Mouse (Mus musculus) left cerebral cortex, postnatal 14 days (tissue): ENCODE data around the gene Irgq. TPM values are rescaled to one million over a fixed set of nuclear protein-coding genes. Genes with fewer than 3 reads are reported as not detected.

Source experiments
- DNase-seq, 2 experiments: peaks; one replicate each; pipeline ENCODE4 v3.0.0; 2021 to 2022; ENCODE audit warnings: low spot score in 2 of 2, mixed read lengths in 1 of 2
- intact Hi-C: fragments of 180-260 bp; cut with DNase I; formaldehyde crosslinking; loops from one replicate; pipeline ENCODE4 v1.15.1; 2025
- total RNA-seq, 2 experiments: library from RNA; stranded (reverse); gene quantifications; 2 replicates each; pipeline ENCODE4 v1.2.3; 2021

Irgq gene
- total RNA-seq, 2 experiments from 2014 or later, result 97.0 to 97.6 TPM

- no peak for DNase-seq
- intact Hi-C loops, result no loop called here
These were observed 43.8 kb downstream of the Irgq start for GRCm38 (mm10) chr7:24574224-24574796.

- intact Hi-C loops, result no loop called here
- DNase-seq, result no peak
These were observed 47.3 kb downstream of the Irgq start for GRCm38 (mm10) chr7:24577811-24578210.

- intact Hi-C loops, result no loop called here
- DNase-seq, result no peak
These were observed 54.4 kb downstream of the Irgq start for GRCm38 (mm10) chr7:24584876-24585275.

GRCm38 (mm10) chr7:24585995-24586394 is 55.5 kb downstream of the Irgq start:
- no peak for DNase-seq
- intact Hi-C loops, result no loop called here

- intact Hi-C loops, result no loop called here
- DNase-seq, result no peak
These were observed 56.3 kb downstream of the Irgq start for GRCm38 (mm10) chr7:24586828-24587227.

- intact Hi-C loops, result no loop called here
- DNase-seq, result peak; percentile 84
These were observed 57.0 kb downstream of the Irgq start, which contains the start of the genes Ethe1 and Zfp575 for GRCm38 (mm10) chr7:24587330-24588105. Ethe1 (plus strand) TSS chr7:24587543. Zfp575 (minus strand) TSS chr7:24587641.

Other genes with a start within 250 kb of the Irgq start
- gene Zfp61, start 229.5 kb upstream of the Irgq start, total RNA-seq, result 10 to 100 TPM; 17.8 to 22.0 TPM
- 10 to 100 TPM; 16.1 to 16.3 TPM for gene Zfp94, start 214.0 kb upstream of the Irgq start, total RNA-seq
- not detected for gene Tescl, start 196.8 kb upstream of the Irgq start, total RNA-seq
- gene Lypd5, start 181.5 kb upstream of the Irgq start, total RNA-seq, result not detected
- gene Kcnn4, start 160.4 kb upstream of the Irgq start, total RNA-seq, result under 1 TPM; 0.32 to 0.40 TPM
- 10 to 100 TPM; 35.5 to 39.7 TPM for gene Smg9, start 131.1 kb upstream of the Irgq start, total RNA-seq
- under 1 TPM in 1 of 2 experiments, not detected in 1; 0.19 TPM for gene Irgc1, start 78.4 kb upstream of the Irgq start, total RNA-seq
- 1 to 10 TPM in 1 of 2 experiments, under 1 TPM in 1; 0.30 to 1.3 TPM for gene Plaur, start 68.2 kb upstream of the Irgq start, total RNA-seq
- 100 to 1,000 TPM; 282 to 289 TPM for gene Cadm4, start 48.7 kb upstream of the Irgq start, total RNA-seq
- 10 to 100 TPM; 53.7 to 53.8 TPM for gene Zfp428, start 23.7 kb upstream of the Irgq start, total RNA-seq
- not detected for gene AC161166.1, start 18.2 kb upstream of the Irgq start, total RNA-seq
- not detected for gene Pinlyp, start 15.4 kb downstream of the Irgq start, total RNA-seq
- 10 to 100 TPM; 34.7 to 37.8 TPM for gene Xrcc1, start 15.6 kb downstream of the Irgq start, total RNA-seq
- gene Ethe1, start 56.9 kb downstream of the Irgq start, total RNA-seq, result 10 to 100 TPM in 1 of 2 experiments, 1 to 10 TPM in 1; 9.3 to 11.3 TPM
- 1 to 10 TPM; 6.9 to 7.2 TPM for gene Zfp575, start 57.0 kb downstream of the Irgq start, total RNA-seq
- gene Phldb3, start 80.1 kb downstream of the Irgq start, total RNA-seq, result under 1 TPM in 1 of 2 experiments, not detected in 1; 0.42 TPM
- under 1 TPM; 0.48 to 0.53 TPM for gene Lypd3, start 105.9 kb downstream of the Irgq start, total RNA-seq
- not detected for gene Tex101, start 146.0 kb downstream of the Irgq start, total RNA-seq
- not detected for gene BC049730, start 178.6 kb downstream of the Irgq start, total RNA-seq
- not detected for gene Gm4763, start 196.2 kb downstream of the Irgq start, total RNA-seq
- not detected for gene Cd177, start 229.6 kb downstream of the Irgq start, total RNA-seq
- not detected for gene Ceacam10, start 246.5 kb downstream of the Irgq start, total RNA-seq